Mouse (Mus musculus) heart, embryonic 13.5 days (tissue): Measurements from ENCODE around the gene Erp29. TPM values are rescaled to one million over a fixed set of nuclear protein-coding genes. Genes with fewer than 3 reads are reported as not detected.
A peak's percentile ranks its signal among the peaks of the same experiment; 100 is the strongest.
"Not testable (repeated sequence)": the region's sequence is repeated elsewhere in the genome, so short reads cannot be mapped to it uniquely, and the experiment has no call there.

ENCODE experiments used
- ATAC-seq: fragments of 200-750 bp; cut with Nextera tagmentation; 2 replicates; pipeline ENCODE4 v1.8.0; 2017; ENCODE audit warnings: moderate TSS enrichment; ENCODE audit not compliant: insufficient number of reproducible peaks, low FRiP score, low TSS enrichment; ENCODE audit errors: extremely low read depth
- H3K27ac ChIP-seq: fragments of 300-500 bp; sonication (generic); replicated peaks from 2 replicates; pipeline ENCODE4 v1.5.1; 2015; ENCODE audit warnings: moderate library complexity, mild to moderate bottlenecking, inconsistent platforms
- H3K27me3 ChIP-seq: fragments of 300-500 bp; sonication (generic); replicated peaks from 2 replicates; pipeline ENCODE4 v1.6.1; 2015; ENCODE audit warnings: mild to moderate bottlenecking, inconsistent platforms
- H3K36me3 ChIP-seq: fragments of 300-500 bp; sonication (generic); 2 replicates; pipeline ENCODE4 v1.6.1; 2015; ENCODE audit warnings: mild to moderate bottlenecking, inconsistent platforms
- H3K4me1 ChIP-seq: fragments of 300-500 bp; sonication (generic); 2 replicates; pipeline ENCODE4 v1.6.1; 2015; ENCODE audit warnings: inconsistent platforms
- H3K4me2 ChIP-seq: fragments of 300-500 bp; sonication (generic); 2 replicates; pipeline ENCODE4 v1.6.1; 2015; ENCODE audit warnings: inconsistent platforms, mild to moderate bottlenecking, moderate library complexity
- H3K4me3 ChIP-seq: fragments of 300-500 bp; sonication (generic); 2 replicates; pipeline ENCODE4 v1.5.1; 2015; ENCODE audit warnings: moderate library complexity, mild to moderate bottlenecking, inconsistent platforms
- H3K9ac ChIP-seq: fragments of 300-500 bp; sonication (generic); 2 replicates; pipeline ENCODE4 v1.6.1; 2015; ENCODE audit warnings: inconsistent platforms, mild to moderate bottlenecking, moderate library complexity
- H3K9me3 ChIP-seq: fragments of 300-500 bp; sonication (generic); 2 replicates; pipeline ENCODE4 v1.6.1; 2016; ENCODE audit warnings: inconsistent platforms
- WGBS: fragments of 180-500 bp; shearing (Covaris S2); methylation state at CpG from one replicate; pipeline ENCODE4 v1.1.7; 2015; ENCODE audit warnings: mixed read lengths; 5-methylcytosine and 5-hydroxymethylcytosine counted together
- polyA plus RNA-seq: library from polyadenylated mRNA; unstranded; fragments of >200 nt; fragmentation: Nextera tagmentation; extraction: Ambion mirVana; gene quantifications from 2 replicates; pipeline ENCODE4 v1.2.1, GENCODE M21; 2015

Gene Erp29
- polyA plus RNA-seq: 146 and 160 TPM in 2 replicates

GRCm38 (mm10) chr5:121452026-121452869 is at the start of gene Erp29:
Gene Erp29, minus strand, starts transcription at chr5:121452506.
- Histone ChIP-seq H3K4me2 (peak within 1 kb of the TSS; percentile 95), H3K4me1 (peaks cover 50% of the 10 kb centered on the region), H3K27me3 (no peaks in the 10 kb centered on the region), H3K9ac (peak within 1 kb of the TSS; percentile 97), H3K9me3 (no peaks in the 10 kb centered on the region), H3K27ac (peak within 1 kb of the TSS; percentile 97), H3K4me3 (peak within 1 kb of the TSS; percentile 97), H3K36me3 (peaks cover 30% of the 10 kb centered on the region)
- peak; percentile 90 for ATAC-seq
- WGBS: under 1% methylated on average over 75 of the region's 97 CpGs

- 64% methylated on average over 11 of the region's 17 CpGs for WGBS
- not testable (repeated sequence) for H3K36me3 ChIP-seq, H3K27me3 ChIP-seq, ATAC-seq, H3K9ac ChIP-seq, H3K27ac ChIP-seq, H3K4me1 ChIP-seq, H3K4me3 ChIP-seq, H3K4me2 ChIP-seq, H3K9me3 ChIP-seq
Measured at GRCm38 (mm10) chr5:121501424-121501996, 49.2 kb upstream of the Erp29 start.

DNA sequence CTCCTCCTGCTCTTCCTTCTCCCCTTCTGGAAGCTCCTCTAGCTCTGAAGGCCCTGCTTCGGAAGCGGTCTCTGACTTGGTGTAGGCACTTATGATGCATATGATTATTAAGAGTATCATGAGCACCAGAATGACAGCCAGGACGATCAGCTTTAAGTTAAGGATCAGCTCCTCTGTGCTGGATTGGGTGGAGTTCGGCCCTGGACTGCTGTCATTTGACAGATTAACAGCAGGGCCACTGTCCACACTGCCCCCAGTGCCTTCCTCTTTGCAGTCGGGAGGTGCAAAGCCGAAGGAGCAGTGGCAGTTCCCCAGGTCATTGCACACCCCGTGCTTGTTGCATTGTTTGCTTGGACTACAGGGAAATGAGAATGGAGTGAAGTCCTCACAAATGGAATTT is 48.4 kb upstream of the Erp29 start:
- ATAC-seq: no peak
- no peak overlapping the region for H3K27ac ChIP-seq
- H3K4me1 ChIP-seq: no peaks in the 10 kb centered on the region
- no peak overlapping the region for H3K4me2 ChIP-seq
- no peaks in the 10 kb centered on the region for H3K36me3 ChIP-seq
- H3K9ac ChIP-seq: no peak overlapping the region
- no peaks in the 10 kb centered on the region for H3K9me3 ChIP-seq
- no peak overlapping the region for H3K4me3 ChIP-seq
- H3K27me3 ChIP-seq: 0 out of 2 replicates have a peak, but pooled peaks cover 4% of the 10 kb centered on the region
- 68% methylated on average over 7 of the region's 7 CpGs for WGBS

DNA sequence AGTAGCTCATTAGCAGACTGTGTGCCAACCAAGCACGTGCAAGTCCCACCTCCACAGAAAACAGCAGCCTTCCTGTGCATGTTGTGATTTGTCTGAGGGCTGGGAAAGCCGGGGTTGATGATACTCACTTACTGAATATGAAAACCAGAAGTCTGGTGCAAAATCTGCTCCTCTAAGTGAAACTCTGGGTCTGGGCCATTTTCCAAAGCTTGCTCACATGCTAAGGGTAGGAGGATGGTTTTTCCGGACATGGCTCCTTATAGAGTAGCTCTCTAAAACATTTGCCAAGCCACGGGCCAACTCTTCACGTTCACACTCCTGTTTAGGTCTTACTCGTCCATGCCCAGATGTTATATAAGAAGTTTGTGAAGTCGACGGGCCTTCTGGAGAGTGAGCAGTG is 41.0 kb upstream of the Erp29 start:
- 66% methylated on average over 8 of the region's 8 CpGs for WGBS
- Histone ChIP-seq H3K9me3 (no peaks in the 10 kb centered on the region), H3K27ac (no peak overlapping the region), H3K4me3 (no peak overlapping the region), H3K4me2 (no peak overlapping the region), H3K27me3 (0 out of 2 replicates have a peak, but pooled peaks cover 7% of the 10 kb centered on the region), H3K36me3 (no peaks in the 10 kb centered on the region), H3K4me1 (no peaks in the 10 kb centered on the region), H3K9ac (no peak overlapping the region)
- ATAC-seq: no peak

DNA sequence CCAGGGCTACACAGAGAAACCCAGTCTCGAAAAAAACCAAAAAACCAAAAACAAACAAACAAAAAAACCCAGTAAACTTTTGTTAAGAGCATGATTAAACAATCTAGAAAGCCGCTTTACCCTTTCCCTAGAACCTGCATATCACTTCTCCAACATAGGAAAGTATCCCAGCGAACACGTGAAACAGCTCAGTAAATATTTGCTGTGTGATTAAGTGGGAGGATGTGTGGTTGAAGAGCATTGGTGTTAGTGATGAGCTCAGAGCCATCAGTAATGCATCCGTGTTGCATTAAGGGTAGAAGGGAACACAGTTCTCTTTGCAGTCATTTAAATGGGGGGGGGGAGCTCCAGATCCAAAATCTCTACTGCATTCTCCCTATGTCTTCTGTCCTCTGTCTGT is 32.5 kb upstream of the Erp29 start:
- Histone ChIP-seq H3K4me2 (no peak overlapping the region), H3K27me3 (no peaks in the 10 kb centered on the region), H3K36me3 (no peaks in the 10 kb centered on the region), H3K4me1 (no peaks in the 10 kb centered on the region), H3K27ac (no peak overlapping the region), H3K9ac (no peak overlapping the region), H3K9me3 (no peaks in the 10 kb centered on the region), H3K4me3 (no peak overlapping the region)
- no peak for ATAC-seq
- WGBS: 72% methylated on average over 5 of the region's 5 CpGs

GRCm38 (mm10) chr5:121477680-121478079 is 25.4 kb upstream of the Erp29 start:
- WGBS: 29% methylated on average over 3 of the region's 3 CpGs
- Histone ChIP-seq H3K9ac (no peak overlapping the region), H3K27me3 (no peaks in the 10 kb centered on the region), H3K4me2 (no peak overlapping the region), H3K36me3 (no peaks in the 10 kb centered on the region), H3K9me3 (no peaks in the 10 kb centered on the region), H3K4me1 (no peaks in the 10 kb centered on the region), H3K4me3 (no peak overlapping the region), H3K27ac (no peak overlapping the region)
- no peak for ATAC-seq

GRCm38 (mm10) chr5:121476040-121476439 is 23.7 kb upstream of the Erp29 start:
- WGBS: 74% methylated on average over 1 of the region's 1 CpGs
- Histone ChIP-seq H3K9ac (no peak overlapping the region), H3K36me3 (no peaks in the 10 kb centered on the region), H3K27ac (no peak overlapping the region), H3K4me1 (no peaks in the 10 kb centered on the region), H3K27me3 (no peaks in the 10 kb centered on the region), H3K9me3 (no peaks in the 10 kb centered on the region), H3K4me2 (no peak overlapping the region), H3K4me3 (no peak overlapping the region)
- no peak for ATAC-seq

DNA sequence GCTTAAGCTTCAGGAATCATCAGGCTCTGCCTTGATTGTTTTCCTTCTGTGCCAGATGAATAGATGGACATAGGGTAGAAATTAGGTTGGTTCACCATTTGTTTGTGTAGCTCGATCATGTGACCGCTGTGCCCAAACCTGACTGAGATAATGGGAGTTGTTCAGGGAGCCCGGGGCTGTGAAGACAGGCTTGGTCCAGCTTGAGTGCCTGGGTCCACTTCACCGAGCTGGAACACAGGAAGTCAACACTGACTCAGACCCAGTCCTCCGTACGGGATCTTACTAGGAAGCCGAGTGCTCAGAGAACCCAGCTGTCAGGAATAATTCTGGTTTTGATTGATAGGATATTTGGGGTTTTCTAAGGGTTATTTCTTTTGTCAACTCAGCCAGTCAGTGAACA is 22.3 kb upstream of the Erp29 start:
- WGBS: 68% methylated on average over 7 of the region's 7 CpGs
- H3K27ac ChIP-seq: no peak overlapping the region
- no peak overlapping the region for H3K9ac ChIP-seq
- H3K36me3 ChIP-seq: no peaks in the 10 kb centered on the region
- no peaks in the 10 kb centered on the region for H3K27me3 ChIP-seq
- no peak overlapping the region for H3K4me3 ChIP-seq
- H3K9me3 ChIP-seq: no peaks in the 10 kb centered on the region
- H3K4me2 ChIP-seq: no peak overlapping the region
- H3K4me1 ChIP-seq: peaks cover 3% of the 10 kb centered on the region; the same call in 1 of the 2 replicates
- ATAC-seq: no peak

DNA sequence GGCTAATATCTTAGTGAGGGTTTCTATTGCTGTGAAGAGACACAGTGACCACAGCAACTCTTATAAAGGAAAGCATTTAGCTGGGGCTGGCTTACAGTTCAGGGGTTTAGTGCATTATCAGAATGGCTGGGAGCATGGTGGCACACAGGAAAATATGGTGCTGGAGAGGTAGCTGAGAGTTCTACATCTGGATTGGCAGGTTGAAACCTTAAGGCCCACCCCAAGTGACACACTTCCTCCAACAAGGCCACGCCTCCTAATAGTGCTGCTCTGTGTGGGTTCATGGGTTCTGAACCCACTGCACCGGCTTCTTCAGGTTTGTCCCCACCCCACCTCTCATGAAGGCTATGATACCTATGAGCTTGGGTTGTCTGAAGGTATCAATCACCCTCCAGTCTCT is 20.1 kb upstream of the Erp29 start:
- H3K4me1 ChIP-seq: peaks cover 3% of the 10 kb centered on the region; the same call in 1 of the 2 replicates
- no peaks in the 10 kb centered on the region for H3K9me3 ChIP-seq
- no peaks in the 10 kb centered on the region for H3K36me3 ChIP-seq
- no peak overlapping the region for H3K4me3 ChIP-seq
- no peak overlapping the region for H3K4me2 ChIP-seq
- no peaks in the 10 kb centered on the region for H3K27me3 ChIP-seq
- no peak overlapping the region for H3K27ac ChIP-seq
- H3K9ac ChIP-seq: no peak overlapping the region
- 78% methylated on average over 2 of the region's 2 CpGs for WGBS
- ATAC-seq: no peak

DNA sequence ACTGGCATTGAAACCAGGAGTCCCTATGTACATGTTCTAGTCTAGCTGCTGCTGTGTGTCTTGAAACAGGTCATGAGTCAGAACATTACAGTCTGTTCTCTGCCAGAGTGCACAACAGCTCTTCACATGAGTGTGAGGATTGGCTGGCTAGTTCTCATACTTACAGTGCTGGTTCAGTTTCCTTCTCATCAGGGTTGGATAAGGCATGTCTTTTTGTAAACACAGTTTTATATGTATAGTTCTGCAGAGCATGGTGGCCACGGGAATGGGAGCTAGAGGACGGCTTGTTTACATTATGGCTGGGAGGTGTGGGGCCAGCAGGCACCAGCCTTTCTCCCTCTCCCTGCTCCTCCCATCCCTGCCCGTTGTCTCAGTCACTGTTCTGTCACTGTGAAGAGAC is 17.3 kb upstream of the Erp29 start:
- Histone ChIP-seq H3K27me3 (no peaks in the 10 kb centered on the region), H3K4me2 (no peak overlapping the region), H3K9me3 (no peaks in the 10 kb centered on the region), H3K27ac (no peak overlapping the region), H3K36me3 (no peaks in the 10 kb centered on the region), H3K9ac (no peak overlapping the region), H3K4me1 (peaks cover 3% of the 10 kb centered on the region; the same call in 1 of the 2 replicates), H3K4me3 (no peak overlapping the region)
- no peak for ATAC-seq
- 26% methylated on average over 3 of the region's 3 CpGs for WGBS

- Histone ChIP-seq H3K9ac (no peak overlapping the region), H3K27me3 (no peaks in the 10 kb centered on the region), H3K27ac (no peak overlapping the region), H3K36me3 (no peaks in the 10 kb centered on the region), H3K4me3 (no peak overlapping the region), H3K4me2 (no peak overlapping the region), H3K4me1 (peaks cover 19% of the 10 kb centered on the region), H3K9me3 (no peaks in the 10 kb centered on the region)
- WGBS: 59% methylated on average over 5 of the region's 5 CpGs
- ATAC-seq: no peak
Measured at GRCm38 (mm10) chr5:121463601-121464250, 11.4 kb upstream of the Erp29 start.
